Mouse (Mus musculus): Measurements from ENCODE around the gene Baz2b. TPM values are rescaled to one million over a fixed set of nuclear protein-coding genes. Genes with fewer than 3 reads are reported as not detected.

Baz2b gene
- polyA plus RNA-seq, 1 experiment from 2014 or later, result 71.0 TPM

GRCm38 (mm10) chr2:60068468-60068867, 141.2 kb downstream of the Baz2b start:
- Histone ChIP-seq H3K4me3 (ENCODE audit: low read depth, low read length) (no peak overlapping the region), H3K27me3 (ENCODE audit: control insufficient read depth, insufficient read depth, low read length) (no peaks in the 10 kb centered on the region), H3K36me3 (ENCODE audit: control insufficient read depth, insufficient read depth, low read length) (no peaks in the 10 kb centered on the region), H3K4me2 (ENCODE audit: low read depth) (no peak overlapping the region), H3K9me3 (ENCODE audit: control insufficient read depth, low read length) (no peaks in the 10 kb centered on the region), H3K27ac (ENCODE audit: low read depth, low read length) (no peak overlapping the region), H3K4me1 (ENCODE audit: control insufficient read depth, insufficient read depth, low read length) (no peaks in the 10 kb centered on the region), H3K9ac (ENCODE audit: low read length) (no peak overlapping the region)
- ATAC-seq (ENCODE audit: insufficient read depth, low FRiP score, low TSS enrichment) (no peak), DNase-seq (ENCODE audit: low spot score) (no peak)
- 71% methylated on average over 3 of the region's 3 CpGs for WGBS

- H3K4me1 ChIP-seq (ENCODE audit: control insufficient read depth, insufficient read depth, low read length), result no peaks in the 10 kb centered on the region
- no peak overlapping the region for H3K4me2 ChIP-seq (ENCODE audit: low read depth)
- DNase-seq (ENCODE audit: low spot score), result no peak
- no peak overlapping the region for H3K4me3 ChIP-seq (ENCODE audit: low read depth, low read length)
- 85% methylated on average over 5 of the region's 5 CpGs for WGBS
- no peak for ATAC-seq (ENCODE audit: insufficient read depth, low FRiP score, low TSS enrichment)
- H3K36me3 ChIP-seq (ENCODE audit: control insufficient read depth, insufficient read depth, low read length), result no peaks in the 10 kb centered on the region
- no peaks in the 10 kb centered on the region for H3K27me3 ChIP-seq (ENCODE audit: control insufficient read depth, insufficient read depth, low read length)
- H3K9ac ChIP-seq (ENCODE audit: low read length), result no peak overlapping the region
- no peak overlapping the region for H3K27ac ChIP-seq (ENCODE audit: low read depth, low read length)
- H3K9me3 ChIP-seq (ENCODE audit: control insufficient read depth, low read length), result no peaks in the 10 kb centered on the region
Measured at GRCm38 (mm10) chr2:60065415-60065814, 144.2 kb downstream of the Baz2b start.

GRCm38 (mm10) chr2:60060185-60060775, 149.4 kb downstream of the Baz2b start:
- no peaks in the 10 kb centered on the region for H3K9me3 ChIP-seq (ENCODE audit: control insufficient read depth, low read length)
- 85% methylated on average over 1 of the region's 1 CpGs for WGBS
- DNase-seq (ENCODE audit: low spot score) (no peak), ATAC-seq (ENCODE audit: insufficient read depth, low FRiP score, low TSS enrichment) (no peak)
- no peak overlapping the region for H3K27ac ChIP-seq (ENCODE audit: low read depth, low read length)
- H3K36me3 ChIP-seq (ENCODE audit: control insufficient read depth, insufficient read depth, low read length), result no peaks in the 10 kb centered on the region
- no peak overlapping the region for H3K4me3 ChIP-seq (ENCODE audit: low read depth, low read length)
- H3K4me1 ChIP-seq (ENCODE audit: control insufficient read depth, insufficient read depth, low read length), result no peaks in the 10 kb centered on the region; the same call in 1 of the 2 replicates
- no peaks in the 10 kb centered on the region for H3K27me3 ChIP-seq (ENCODE audit: control insufficient read depth, insufficient read depth, low read length)
- H3K4me2 ChIP-seq (ENCODE audit: low read depth), result no peak overlapping the region
- no peak overlapping the region for H3K9ac ChIP-seq (ENCODE audit: low read length)

DNA sequence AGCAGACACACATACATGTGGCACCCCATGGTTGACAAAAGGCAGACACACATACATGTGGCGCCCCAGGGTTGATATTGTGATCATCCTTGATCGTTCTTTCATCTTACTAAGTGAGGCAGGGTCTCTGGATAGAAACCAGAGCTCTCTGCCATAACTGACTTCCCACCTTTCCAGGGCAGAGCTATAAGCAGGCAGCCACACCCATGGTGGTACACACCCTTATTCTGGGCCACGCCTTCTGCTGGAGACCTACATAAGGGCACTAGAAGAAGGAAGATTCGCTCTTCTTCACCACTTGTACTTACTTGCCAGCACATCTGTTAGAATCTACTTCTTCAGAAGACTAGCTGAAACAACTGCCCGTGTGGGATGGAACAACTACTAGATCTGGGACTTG, 150.3 kb downstream of the Baz2b start:
- Histone ChIP-seq H3K4me3 (ENCODE audit: low read depth, low read length) (no peak overlapping the region), H3K36me3 (ENCODE audit: control insufficient read depth, insufficient read depth, low read length) (no peaks in the 10 kb centered on the region), H3K9ac (ENCODE audit: low read length) (no peak overlapping the region), H3K4me1 (ENCODE audit: control insufficient read depth, insufficient read depth, low read length) (peaks cover 3% of the 10 kb centered on the region), H3K27ac (ENCODE audit: low read depth, low read length) (no peak overlapping the region), H3K4me2 (ENCODE audit: low read depth) (no peak overlapping the region), H3K9me3 (ENCODE audit: control insufficient read depth, low read length) (no peaks in the 10 kb centered on the region), H3K27me3 (ENCODE audit: control insufficient read depth, insufficient read depth, low read length) (no peaks in the 10 kb centered on the region)
- 96% methylated on average over 5 of the region's 5 CpGs for WGBS
- no peak for DNase-seq (ENCODE audit: low spot score)
- ATAC-seq (ENCODE audit: insufficient read depth, low FRiP score, low TSS enrichment), result no peak

DNA sequence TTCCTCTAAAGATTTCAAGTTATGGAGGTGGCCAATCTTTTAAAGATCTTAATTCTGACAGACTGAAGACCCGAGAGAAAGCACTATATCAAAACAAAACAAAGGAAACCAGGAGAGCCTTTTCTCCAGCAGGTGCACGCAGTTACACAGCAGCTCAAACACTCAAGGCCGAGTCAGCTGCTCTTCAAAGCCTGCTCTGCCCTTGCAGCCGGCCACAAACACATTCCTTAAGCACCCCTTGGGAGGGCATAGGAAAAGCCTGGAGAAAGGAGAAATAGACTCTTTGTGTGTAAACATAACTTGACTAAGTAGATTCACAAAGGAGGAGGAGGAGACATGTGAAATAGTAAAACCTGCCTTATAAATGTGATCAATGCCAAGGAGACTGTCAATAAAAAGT, 153.6 kb downstream of the Baz2b start:
- no peak overlapping the region for H3K4me2 ChIP-seq (ENCODE audit: low read depth)
- no peak overlapping the region for H3K4me3 ChIP-seq (ENCODE audit: low read depth, low read length)
- DNase-seq (ENCODE audit: low spot score) (no peak), ATAC-seq (ENCODE audit: insufficient read depth, low FRiP score, low TSS enrichment) (no peak)
- no peaks in the 10 kb centered on the region for H3K9me3 ChIP-seq (ENCODE audit: control insufficient read depth, low read length)
- H3K36me3 ChIP-seq (ENCODE audit: control insufficient read depth, insufficient read depth, low read length), result no peaks in the 10 kb centered on the region
- no peak overlapping the region for H3K27ac ChIP-seq (ENCODE audit: low read depth, low read length)
- H3K9ac ChIP-seq (ENCODE audit: low read length), result no peak overlapping the region
- WGBS, result 24% methylated on average over 4 of the region's 4 CpGs
- no peaks in the 10 kb centered on the region for H3K27me3 ChIP-seq (ENCODE audit: control insufficient read depth, insufficient read depth, low read length)
- peaks cover 17% of the 10 kb centered on the region for H3K4me1 ChIP-seq (ENCODE audit: control insufficient read depth, insufficient read depth, low read length)

DNA sequence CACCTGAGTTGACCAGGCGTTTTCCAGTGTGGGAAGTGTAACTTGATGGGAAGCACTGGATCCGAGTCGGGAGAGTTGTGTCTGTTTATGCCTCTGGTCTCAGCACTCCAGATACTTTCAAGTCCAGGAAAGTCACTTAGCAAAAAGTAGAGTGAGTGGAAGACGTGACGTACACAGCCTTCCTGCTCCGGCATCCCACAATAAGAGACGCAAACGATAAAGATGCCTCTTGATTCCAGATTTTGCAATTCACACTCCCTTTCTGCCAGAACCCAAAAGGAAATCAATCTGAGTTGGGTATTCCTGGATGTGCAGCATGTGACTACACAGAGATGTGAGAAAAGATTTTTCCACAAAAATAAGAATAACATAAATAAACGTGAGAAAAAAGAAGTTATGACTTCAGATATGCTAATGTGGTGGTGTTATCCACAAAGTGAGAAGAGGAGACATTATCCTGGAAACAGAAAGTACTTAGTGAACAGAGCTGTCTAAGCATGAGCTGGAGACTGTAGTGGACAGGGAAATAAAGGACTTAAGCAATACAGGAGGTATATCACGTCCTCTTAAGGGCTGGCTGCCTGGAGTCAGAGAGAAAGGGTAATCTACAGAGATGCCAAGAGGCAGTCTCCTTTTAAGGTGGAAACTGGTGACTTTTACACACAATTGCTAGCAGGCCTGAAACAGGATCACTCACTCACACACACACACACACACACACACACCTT, 154.7 kb downstream of the Baz2b start:
- H3K4me1 ChIP-seq (ENCODE audit: control insufficient read depth, insufficient read depth, low read length), result peaks cover 17% of the 10 kb centered on the region
- no peaks in the 10 kb centered on the region for H3K27me3 ChIP-seq (ENCODE audit: control insufficient read depth, insufficient read depth, low read length)
- no peak overlapping the region for H3K27ac ChIP-seq (ENCODE audit: low read depth, low read length)
- no peaks in the 10 kb centered on the region for H3K9me3 ChIP-seq (ENCODE audit: control insufficient read depth, low read length)
- no peak for DNase-seq (ENCODE audit: low spot score)
- H3K36me3 ChIP-seq (ENCODE audit: control insufficient read depth, insufficient read depth, low read length), result no peaks in the 10 kb centered on the region
- WGBS, result 80% methylated on average over 10 of the region's 10 CpGs
- no peak overlapping the region for H3K9ac ChIP-seq (ENCODE audit: low read length)
- no peak overlapping the region for H3K4me2 ChIP-seq (ENCODE audit: low read depth)
- H3K4me3 ChIP-seq (ENCODE audit: low read depth, low read length), result no peak overlapping the region
- no peak for ATAC-seq (ENCODE audit: insufficient read depth, low FRiP score, low TSS enrichment)

GRCm38 (mm10) chr2:60053222-60054010, 156.2 kb downstream of the Baz2b start:
- H3K9me3 ChIP-seq (ENCODE audit: control insufficient read depth, low read length), result no peaks in the 10 kb centered on the region
- ATAC-seq (ENCODE audit: insufficient read depth, low FRiP score, low TSS enrichment), result peak; percentile 75

DNA sequence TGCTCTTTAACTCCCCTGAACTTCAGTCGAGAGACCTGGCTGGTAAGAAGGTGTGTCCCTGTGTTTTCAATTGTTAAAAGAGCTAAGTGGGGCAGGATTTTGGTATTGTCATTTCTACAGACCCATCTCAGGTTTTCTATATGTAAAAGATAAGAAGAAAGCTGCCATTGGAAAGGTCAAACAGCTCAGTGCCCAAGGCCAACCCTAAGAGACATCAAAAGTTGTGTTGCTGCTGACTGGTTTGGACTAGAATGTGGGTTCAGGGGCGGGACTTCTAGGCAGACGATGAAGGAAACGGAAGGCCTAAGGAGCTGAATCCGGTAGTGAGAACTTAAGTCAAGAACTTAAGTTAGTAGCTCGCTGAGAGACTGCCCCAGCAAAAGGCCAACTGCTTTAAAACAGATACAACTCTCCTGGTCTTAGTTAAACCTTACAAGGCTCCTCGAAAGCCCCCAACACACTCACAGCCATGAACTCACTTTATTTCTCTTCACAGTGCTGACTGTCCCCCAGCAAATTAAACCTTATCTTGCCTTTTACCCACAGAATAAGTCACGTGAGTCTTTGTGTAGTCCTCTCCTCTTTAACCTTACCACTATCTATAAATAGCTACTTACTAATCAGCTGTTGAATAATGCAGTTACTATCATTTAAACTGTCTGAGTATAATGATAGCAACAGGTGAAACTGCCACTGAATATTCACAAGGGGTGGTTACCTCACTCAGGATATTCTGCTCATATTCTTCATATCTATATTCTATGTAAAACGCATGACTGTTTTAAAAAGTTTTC, 158.8 kb downstream of the Baz2b start:
- DNase-seq (ENCODE audit: low spot score), result no peak
- Histone ChIP-seq H3K27ac (ENCODE audit: low read depth, low read length) (no peak overlapping the region), H3K9me3 (ENCODE audit: control insufficient read depth, low read length) (no peaks in the 10 kb centered on the region), H3K9ac (ENCODE audit: low read length) (no peak overlapping the region), H3K27me3 (ENCODE audit: control insufficient read depth, insufficient read depth, low read length) (no peaks in the 10 kb centered on the region), H3K4me1 (ENCODE audit: control insufficient read depth, insufficient read depth, low read length) (peaks cover 19% of the 10 kb centered on the region), H3K4me2 (ENCODE audit: low read depth) (no peak overlapping the region), H3K36me3 (ENCODE audit: control insufficient read depth, insufficient read depth, low read length) (no peaks in the 10 kb centered on the region), H3K4me3 (ENCODE audit: low read depth, low read length) (no peak overlapping the region)
- no peak for ATAC-seq (ENCODE audit: insufficient read depth, low FRiP score, low TSS enrichment)
- 85% methylated on average over 9 of the region's 9 CpGs for WGBS

More at GRCm38 (mm10) chr2:60053222-60054010, 156.2 kb downstream of the Baz2b start:
- H3K27me3 ChIP-seq (ENCODE audit: control insufficient read depth, insufficient read depth, low read length), result no peaks in the 10 kb centered on the region
- H3K27ac ChIP-seq (ENCODE audit: low read depth, low read length), result peak overlapping the region; percentile 56
- DNase-seq (ENCODE audit: low spot score), result peak; percentile 41
- peaks cover 17% of the 10 kb centered on the region for H3K4me1 ChIP-seq (ENCODE audit: control insufficient read depth, insufficient read depth, low read length)
- no peak overlapping the region for H3K9ac ChIP-seq (ENCODE audit: low read length)
- H3K4me3 ChIP-seq (ENCODE audit: low read depth, low read length), result no peak overlapping the region
- 0 out of 2 replicates have a peak overlapping the region, but pooled peaks have one; percentile 8 for H3K4me2 ChIP-seq (ENCODE audit: low read depth)
- WGBS, result 44% methylated on average over 11 of the region's 11 CpGs
- H3K36me3 ChIP-seq (ENCODE audit: control insufficient read depth, insufficient read depth, low read length), result no peaks in the 10 kb centered on the region

Data from neural tube, embryonic 11.5 days (tissue).